Comparison of ENCODE assay signal across 8 mouse cellular contexts in genomic region chrX:12006882-12007753, GRCm38 (mm10).
DNase-seq lines count a peak whose midpoint lies in the region; ATAC-seq and TF ChIP-seq lines count a peak whose summit lies in the region.

No protein-coding gene starts in this region.

- ATAC-seq in embryonic facial prominence, embryonic 15.5 days (ENCODE audit: insufficient number of reproducible peaks, low FRiP score, low TSS enrichment, low read depth): peak; percentile 62
- peak; percentile 59 for ATAC-seq in heart, embryonic 14.5 days (ENCODE audit: insufficient number of reproducible peaks, insufficient read depth, low FRiP score, low read depth)
- ATAC-seq in kidney, postnatal 0 days (replicated peaks; ENCODE audit: low FRiP score, low read depth): peak; percentile 62

- peaks cover 15 to 29% of the 10 kb centered on the region in 2 experiments for H3K4me1 ChIP-seq in CH12.LX (ENCODE audit: control insufficient read depth in 1 of 2, insufficient read depth in 2 of 2)
- H3K4me1 ChIP-seq in embryonic facial prominence, embryonic 15.5 days: peaks cover 34% of the 10 kb centered on the region
- peaks cover 14 to 26% of the 10 kb centered on the region in 2 experiments for H3K4me1 ChIP-seq in heart, embryonic 14.5 days (ENCODE audit: control insufficient read depth in 2 of 2, insufficient read depth in 2 of 2, low read length in 2 of 2)
- peaks cover 3% of the 10 kb centered on the region; the same call in 1 of the 2 replicates for H3K4me1 ChIP-seq in kidney, postnatal 0 days (replicated peaks; ENCODE audit: insufficient read depth, low read length)

- no peaks in the 10 kb centered on the region for H3K36me3 ChIP-seq in CH12.LX (replicated peaks in 1 of 2; ENCODE audit: control insufficient read depth in 1 of 2, insufficient read depth in 1 of 2, low read length in 1 of 2)
- no peaks in the 10 kb centered on the region for H3K36me3 ChIP-seq in embryonic facial prominence, embryonic 15.5 days
- no peaks in the 10 kb centered on the region for H3K36me3 ChIP-seq in heart, embryonic 14.5 days (ENCODE audit: control insufficient read depth, insufficient read depth, low read length)
- no peaks in the 10 kb centered on the region for H3K36me3 ChIP-seq in kidney, postnatal 0 days (ENCODE audit: insufficient read depth, low read length)
- no peaks in the 10 kb centered on the region for H3K36me3 ChIP-seq in macrophage (ENCODE audit: inconsistent target)

- dilution Hi-C loops in CH12.LX (cut with MboI; ENCODE audit: extremely low pct_ligation_motif_present, extremely low pct_unique_long_range_greater_than_20kb, low sequenced_read_pairs): no loop called here

- H3K9me3 ChIP-seq in CH12.LX (replicated peaks; ENCODE audit: low read length): no peaks in the 10 kb centered on the region
- no peaks in the 10 kb centered on the region for H3K9me3 ChIP-seq in embryonic facial prominence, embryonic 15.5 days (replicated peaks)
- no peaks in the 10 kb centered on the region for H3K9me3 ChIP-seq in heart, embryonic 14.5 days (ENCODE audit: control insufficient read depth, low read length)
- H3K9me3 ChIP-seq in kidney, postnatal 0 days (replicated peaks; ENCODE audit: low read length): no peaks in the 10 kb centered on the region

- H3K27ac ChIP-seq in CH12.LX (ENCODE audit: insufficient read depth, low read depth) (peak overlapping the region; percentile 91), macrophage (peak overlapping the region; percentile 85)
- peak overlapping the region; percentile 86 for H3K27ac ChIP-seq in embryonic facial prominence, embryonic 15.5 days (replicated peaks)
- peak overlapping the region; percentile 83 to 95 for H3K27ac ChIP-seq in heart, embryonic 14.5 days (replicated peaks in 1 of 2; ENCODE audit: control insufficient read depth in 1 of 2, insufficient read depth in 1 of 2, low read depth in 2 of 2, low read length in 2 of 2)
- peak overlapping the region; percentile 73 for H3K27ac ChIP-seq in kidney, postnatal 0 days

- H3K27me3 ChIP-seq in CH12.LX (replicated peaks): no peaks in the 10 kb centered on the region
- H3K27me3 ChIP-seq in embryonic facial prominence, embryonic 15.5 days: peaks cover 53% of the 10 kb centered on the region
- H3K27me3 ChIP-seq in heart, embryonic 14.5 days (ENCODE audit: control insufficient read depth, insufficient read depth, low read length): peaks cover 14% of the 10 kb centered on the region
- no peaks in the 10 kb centered on the region; the same call in 1 of the 2 replicates for H3K27me3 ChIP-seq in kidney, postnatal 0 days (ENCODE audit: insufficient read depth, low read length)

- no peaks in the 10 kb centered on the region for H3K79me2 ChIP-seq in CH12.LX (replicated peaks; ENCODE audit: control insufficient read depth, extremely low read depth, insufficient read depth, poor library complexity, severe bottlenecking)
- no peaks in the 10 kb centered on the region for H3K79me2 ChIP-seq in macrophage (ENCODE audit: inconsistent target)

- H3K4me3 ChIP-seq in CH12.LX (replicated peaks in 1 of 3; ENCODE audit: low read depth in 2 of 3, low read length in 2 of 3, poor library complexity in 1 of 3): peak overlapping the region; percentile 30 to 61 (median 50)
- H3K4me3 ChIP-seq in embryonic facial prominence, embryonic 15.5 days (replicated peaks): peak overlapping the region; percentile 48
- peak overlapping the region; percentile 40 to 55 for H3K4me3 ChIP-seq in heart, embryonic 14.5 days (ENCODE audit: control insufficient read depth in 1 of 2, insufficient read depth in 1 of 2, low read depth in 1 of 2, low read length in 2 of 2)
- H3K4me3 ChIP-seq in kidney, postnatal 0 days (replicated peaks; ENCODE audit: low read depth, low read length): peak overlapping the region; percentile 31
- H3K4me3 ChIP-seq in macrophage (ENCODE audit: inconsistent target): peak overlapping the region; percentile 20

- no peak for TF ChIP-seq CTCF in CH12.LX (conservative IDR thresholded peaks at IDR 0.05 in 1 of 2, IDR thresholded peaks at IDR 0.05 in 1 of 2; ENCODE audit: low read depth in 2 of 2, low read length in 2 of 2)
- no peak for TF ChIP-seq CTCF in kidney, postnatal 0 days (IDR thresholded peaks at IDR 0.05; ENCODE audit: low read depth)

- TF ChIP-seq RAD21 in CH12.LX (IDR thresholded peaks at IDR 0.05; ENCODE audit: low read depth, low read length): no peak; the same call in 1 of the 2 replicates

- H3K4me2 ChIP-seq in CH12.LX (ENCODE audit: insufficient read depth, low read depth, poor library complexity, severe bottlenecking): no peak overlapping the region
- peak overlapping the region; percentile 69 for H3K4me2 ChIP-seq in embryonic facial prominence, embryonic 15.5 days (replicated peaks)
- peak overlapping the region; percentile 77 for H3K4me2 ChIP-seq in heart, embryonic 14.5 days (ENCODE audit: low read length)
- H3K4me2 ChIP-seq in kidney, postnatal 0 days (ENCODE audit: low read length): peak overlapping the region; percentile 65

- in situ Hi-C loops in CH12.LX (cut with MboI; ENCODE audit: low pct_ligation_motif_present, low pct_unique_long_range_greater_than_20kb, low sequenced_read_pairs): loop anchor here (10.0 to 25.0 kb wide), 3 partner anchors 122 to 370 kb away; no protein-coding TSS in a partner anchor

- peak; percentile 37; the same call in 1 of the 2 replicates for TF ChIP-seq POLR2A in CH12.LX (IDR thresholded peaks at IDR 0.05; ENCODE audit: low read depth, low read length)

- 3% methylated on average over 59 of the region's 75 CpGs for WGBS in embryonic facial prominence, embryonic 15.5 days
- WGBS in heart, embryonic 14.5 days: 3% methylated on average over 42 of the region's 75 CpGs
- 6% methylated on average over 73 of the region's 75 CpGs for WGBS in kidney, postnatal 0 days
- 7% methylated on average over 23 of the region's 75 CpGs for WGBS in macrophage (ENCODE audit: missing documents)

- H3K9ac ChIP-seq in CH12.LX (ENCODE audit: insufficient read depth, low read depth): peak overlapping the region; percentile 86
- H3K9ac ChIP-seq in embryonic facial prominence, embryonic 15.5 days: peak overlapping the region; percentile 15
- H3K9ac ChIP-seq in heart, embryonic 14.5 days (ENCODE audit: low read length): peak overlapping the region; percentile 74
- peak overlapping the region; percentile 53 for H3K9ac ChIP-seq in kidney, postnatal 0 days (ENCODE audit: low read depth, low read length)

- DNase-seq in CH12.LX (ENCODE audit: extremely low read depth): peak; percentile 68
- peak; percentile 77 for DNase-seq in adrenal gland, postnatal 14 days
- DNase-seq in kidney, postnatal 0 days (ENCODE audit: low spot score): peak; percentile 49
- DNase-seq in retina, postnatal 7 days (ENCODE audit: low read depth, low spot score): peak; percentile 54
- DNase-seq in left cerebral cortex, adult 9 months (ENCODE audit: low spot score in 2 of 2): no peak

- no peak for TF ChIP-seq EP300 in CH12.LX (IDR thresholded peaks at IDR 0.05; ENCODE audit: low read length)

TF ChIP-seq in CH12.LX, 34 proteins besides CTCF, POLR2A, EP300 and RAD21 (continues in another document):
- TF ChIP-seq KAT2A (IDR thresholded peaks at IDR 0.05; ENCODE audit: insufficient replicate concordance, low read length) (no peak), MXI1 (IDR thresholded peaks at IDR 0.05; ENCODE audit: low read depth, low read length) (peak; percentile 70; the same call in 1 of the 2 replicates), MEF2A (IDR thresholded peaks at IDR 0.05; ENCODE audit: borderline replicate concordance, low read depth, low read length) (0 out of 2 replicates have a peak, but pooled peaks have one; percentile 17), TCF12 (IDR thresholded peaks at IDR 0.05; ENCODE audit: low read depth, low read length) (peak; percentile 50; the same call in 1 of the 2 replicates), MYC (IDR thresholded peaks at IDR 0.05; ENCODE audit: low read depth, low read length) (peak; percentile 80; the same call in 1 of the 2 replicates), UBTF (IDR thresholded peaks at IDR 0.05; ENCODE audit: low read depth, low read length) (no peak), SIN3A (IDR thresholded peaks at IDR 0.05; ENCODE audit: low read length) (no peak; the same call in none of the 2 replicates), NRF1 (IDR thresholded peaks at IDR 0.05; ENCODE audit: low read depth, low read length) (no peak), GABPA (IDR thresholded peaks at IDR 0.05; ENCODE audit: insufficient replicate concordance, low read depth, low read length) (no peak), JUN (IDR thresholded peaks at IDR 0.05; ENCODE audit: insufficient read depth, low read depth, low read length) (no peak), ZC3H11A (IDR thresholded peaks at IDR 0.05; ENCODE audit: low read depth, low read length) (no peak), ZKSCAN1 (IDR thresholded peaks at IDR 0.05; ENCODE audit: borderline replicate concordance, low read depth, low read length) (no peak), MAFK (IDR thresholded peaks at IDR 0.05; ENCODE audit: insufficient replicate concordance, low read length) (no peak), BHLHE40 (IDR thresholded peaks at IDR 0.05; ENCODE audit: low read depth, low read length) (peak; percentile 82), CHD1 (IDR thresholded peaks at IDR 0.05; ENCODE audit: low read depth, low read length) (no peak), TBP (conservative IDR thresholded peaks at IDR 0.05; ENCODE audit: low read depth, low read length) (no peak), HCFC1 (IDR thresholded peaks at IDR 0.05; ENCODE audit: low read depth, low read length) (no peak), PAX5 (IDR thresholded peaks at IDR 0.05; ENCODE audit: low read length) (no peak), USF1 (IDR thresholded peaks at IDR 0.05; ENCODE audit: low read depth, low read length) (no peak), POLR2AphosphoS2 (IDR thresholded peaks at IDR 0.05; ENCODE audit: low read depth, low read length) (no peak), SMC3 (IDR thresholded peaks at IDR 0.05; ENCODE audit: low read depth, low read length) (no peak), NELFE (IDR thresholded peaks at IDR 0.05; ENCODE audit: low read depth, low read length) (no peak), JUND (conservative IDR thresholded peaks at IDR 0.05; ENCODE audit: low read depth, low read length) (no peak), ETS1 (conservative IDR thresholded peaks at IDR 0.05; ENCODE audit: low read depth, low read length) (peak; percentile 45), ZNF384 (IDR thresholded peaks at IDR 0.05; ENCODE audit: low read depth, low read length) (peak; percentile 55; the same call in 1 of the 2 replicates), E2F4 (IDR thresholded peaks at IDR 0.05; ENCODE audit: insufficient replicate concordance, low read depth, low read length) (no peak), IRF4 (IDR thresholded peaks at IDR 0.05; ENCODE audit: low read depth, low read length) (peak; percentile 55; the same call in 1 of the 2 replicates), RCOR1 (conservative IDR thresholded peaks at IDR 0.05; ENCODE audit: low read depth, low read length) (no peak), MAZ (IDR thresholded peaks at IDR 0.05; ENCODE audit: low read depth, low read length) (no peak)

Comparison
In these comparisons a context has a peak if more than half of its experiments do, and no peak if none do; other contexts are left out.
1. DNase-seq: peak in CH12.LX (single experiment), adrenal gland, postnatal 14 days (single experiment), kidney, postnatal 0 days (single experiment) and retina, postnatal 7 days (single experiment); none in left cerebral cortex, adult 9 months (0 of 2).
2. H3K9ac ChIP-seq: peak in every context shown above with its lines; median percentile 86 in CH12.LX; 74 in heart, embryonic 14.5 days; 53 in kidney, postnatal 0 days; 15 in embryonic facial prominence, embryonic 15.5 days.
3. Peak in every context shown above with its lines, with median percentiles within 50 percentile points of each other: H3K27ac ChIP-seq, H3K4me3 ChIP-seq and ATAC-seq.